Mouse (Mus musculus) small intestine, adult 2 months (tissue): ENCODE data around the gene 4933402J07Rik.

Experiments used
- CTCF ChIP-seq: fragments of 200-500 bp; IDR thresholded peaks from 2 replicates; pipeline ENCODE4 v1.5.1; 2012; ENCODE audit warnings: low read depth, mild to moderate bottlenecking, control low read depth, inconsistent platforms, low read length, moderate library complexity, mixed read lengths; ENCODE audit not compliant: insufficient replicate concordance, insufficient read length; ENCODE audit errors: extremely low read depth
- POLR2A ChIP-seq: fragments of 200-500 bp; IDR thresholded peaks from 2 replicates; pipeline ENCODE4 v1.6.1; 2012; ENCODE audit warnings: low read depth, mild to moderate bottlenecking, control low read depth, inconsistent platforms, low read length, moderate library complexity

- TF ChIP-seq CTCF (no peak), POLR2A (no peak)
Measured at GRCm38 (mm10) chr8:87569203-87569602, 5.5 kb downstream of the 4933402J07Rik start.
